11 mouse cellular contexts compared by ENCODE assay signal in the genomic region with DNA sequence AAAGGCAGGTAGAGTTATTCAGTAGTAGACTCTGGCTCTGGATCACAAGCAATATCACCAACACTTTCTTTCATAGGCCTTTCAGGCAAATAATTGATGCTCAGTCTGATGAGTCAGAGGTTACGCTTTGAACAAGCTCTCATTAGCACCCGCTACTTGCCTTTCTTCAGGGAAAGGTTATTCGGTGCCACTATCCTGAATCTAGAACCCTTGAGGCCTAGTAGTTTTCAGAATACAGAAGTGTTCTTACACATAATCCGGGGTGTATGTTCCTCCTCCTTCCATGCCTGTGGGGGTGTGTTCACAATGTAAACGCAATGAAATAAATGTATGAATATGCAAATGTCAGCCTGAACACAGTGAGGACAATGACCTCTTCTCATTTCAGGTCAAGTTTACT. TPM values are rescaled to one million over a fixed set of nuclear protein-coding genes. Genes with fewer than 3 reads are reported as not detected.
DNase-seq lines count a peak whose midpoint lies in the region; ATAC-seq lines count a peak whose summit lies in the region.
"Had no signal": no experiment of that assay in that cellular context is flagged by ENCODE, and none has a peak within 500 bp of the region (broad histone marks: within the 10 kb centered on the region; RNA-seq: fewer than 3 reads in every experiment).

No protein-coding gene starts in this region.

- no peak overlapping the region; the same call in 1 of the 2 replicates for H3K9ac ChIP-seq in heart, embryonic 13.5 days
- H3K9ac ChIP-seq in heart, embryonic 12.5 days = no peak overlapping the region
- H3K9ac ChIP-seq in lung, embryonic 15.5 days = 0 out of 2 replicates have a peak overlapping the region, but pooled peaks have one; percentile 19
- H3K9ac ChIP-seq in embryonic facial prominence, embryonic 14.5 days (ENCODE audit: low read depth, low read length) = no peak overlapping the region; the same call in 1 of the 2 replicates

- H3K36me3 ChIP-seq in heart, embryonic 13.5 days = no peaks in the 10 kb centered on the region
- no peaks in the 10 kb centered on the region for H3K36me3 ChIP-seq in heart, embryonic 12.5 days
- no peaks in the 10 kb centered on the region for H3K36me3 ChIP-seq in lung, embryonic 15.5 days
- no peaks in the 10 kb centered on the region for H3K36me3 ChIP-seq in embryonic facial prominence, embryonic 14.5 days (ENCODE audit: control insufficient read depth, insufficient read depth, low read length)
- no peaks in the 10 kb centered on the region for H3K36me3 ChIP-seq in splenic B cell, adult 2 months (ENCODE audit: control insufficient read depth, insufficient read depth, low read length, poor library complexity, severe bottlenecking)

- H3K4me3 ChIP-seq in heart, embryonic 13.5 days = peak overlapping the region; percentile 88
- H3K4me3 ChIP-seq in heart, embryonic 12.5 days = no peak overlapping the region
- H3K4me3 ChIP-seq in lung, embryonic 15.5 days = peak overlapping the region; percentile 1; the same call in 1 of the 2 replicates
- 0 out of 2 replicates have a peak overlapping the region, but pooled peaks have one; percentile 80 for H3K4me3 ChIP-seq in embryonic facial prominence, embryonic 14.5 days (ENCODE audit: low read depth, low read length)

- DNase-seq in lung, postnatal 10 days = no peak
- DNase-seq in embryonic facial prominence, embryonic 14.5 days (ENCODE audit: low spot score) = no peak
- DNase-seq in splenic B cell, adult 2 months (ENCODE audit: low read depth, low spot score) = peak; percentile 10
- DNase-seq in adrenal gland, adult 8-10 months = no peak
- DNase-seq in layer of hippocampus, adult 9-11 months = no peak
- DNase-seq: adrenal gland, adult 2 months; cerebellum, postnatal 14 days; right cerebral cortex, adult 18-20 months had no signal

- 0 out of 2 replicates have a peak overlapping the region, but pooled peaks have one; percentile 29 for H3K27ac ChIP-seq in heart, embryonic 13.5 days (replicated peaks)
- H3K27ac ChIP-seq in heart, embryonic 12.5 days (ENCODE audit: poor library complexity, severe bottlenecking) = no peak overlapping the region
- no peak overlapping the region for H3K27ac ChIP-seq in lung, embryonic 15.5 days
- no peak overlapping the region for H3K27ac ChIP-seq in embryonic facial prominence, embryonic 14.5 days (replicated peaks; ENCODE audit: low read depth, low read length)

- H3K4me2 ChIP-seq in heart, embryonic 13.5 days = peak overlapping the region; percentile 91
- no peak overlapping the region for H3K4me2 ChIP-seq in heart, embryonic 12.5 days
- peak overlapping the region; percentile 85 for H3K4me2 ChIP-seq in lung, embryonic 15.5 days
- H3K4me2 ChIP-seq in embryonic facial prominence, embryonic 14.5 days (ENCODE audit: low read depth, low read length) = peak overlapping the region; percentile 62

- 82% methylated on average over 5 of the region's 5 CpGs for WGBS in heart, embryonic 13.5 days
- WGBS in heart, embryonic 12.5 days = 87% methylated on average over 5 of the region's 5 CpGs
- WGBS in lung, embryonic 15.5 days = 81% methylated on average over 5 of the region's 5 CpGs
- 86% methylated on average over 5 of the region's 5 CpGs for WGBS in embryonic facial prominence, embryonic 14.5 days

- H3K9me3 ChIP-seq in heart, embryonic 13.5 days = no peaks in the 10 kb centered on the region
- H3K9me3 ChIP-seq in heart, embryonic 12.5 days (replicated peaks) = no peaks in the 10 kb centered on the region
- no peaks in the 10 kb centered on the region for H3K9me3 ChIP-seq in lung, embryonic 15.5 days
- no peaks in the 10 kb centered on the region for H3K9me3 ChIP-seq in embryonic facial prominence, embryonic 14.5 days (ENCODE audit: control insufficient read depth, low read length)

- H3K27me3 ChIP-seq in heart, embryonic 13.5 days (replicated peaks) = no peaks in the 10 kb centered on the region
- no peaks in the 10 kb centered on the region for H3K27me3 ChIP-seq in heart, embryonic 12.5 days (replicated peaks)
- no peaks in the 10 kb centered on the region for H3K27me3 ChIP-seq in lung, embryonic 15.5 days
- H3K27me3 ChIP-seq in embryonic facial prominence, embryonic 14.5 days (replicated peaks; ENCODE audit: control insufficient read depth, insufficient read depth, low read length) = no peaks in the 10 kb centered on the region
- H3K27me3 ChIP-seq in splenic B cell, adult 2 months (ENCODE audit: control insufficient read depth, insufficient read depth, low read length, poor library complexity, severe bottlenecking) = no peaks in the 10 kb centered on the region

- H3K4me1 ChIP-seq in heart, embryonic 13.5 days = peaks cover 18% of the 10 kb centered on the region
- H3K4me1 ChIP-seq in heart, embryonic 12.5 days (replicated peaks) = peaks cover 11% of the 10 kb centered on the region
- peaks cover 13% of the 10 kb centered on the region for H3K4me1 ChIP-seq in lung, embryonic 15.5 days
- H3K4me1 ChIP-seq in embryonic facial prominence, embryonic 14.5 days (ENCODE audit: control insufficient read depth, insufficient read depth, low read length) = peaks cover 5% of the 10 kb centered on the region

- no peak for ATAC-seq in heart, embryonic 13.5 days (ENCODE audit: extremely low read depth, insufficient number of reproducible peaks, low FRiP score, low TSS enrichment)
- no peak for ATAC-seq in heart, embryonic 12.5 days (ENCODE audit: insufficient number of reproducible peaks, low FRiP score)
- ATAC-seq in lung, embryonic 15.5 days (ENCODE audit: borderline replicate concordance, extremely low read depth, low FRiP score, low TSS enrichment) = no peak
- ATAC-seq in embryonic facial prominence, embryonic 14.5 days (ENCODE audit: low read depth) = no peak

RNA-seq across cellular contexts. Expression of a gene that starts 1.7 kb away (rescaled TPM):
- polyA plus RNA-seq in heart, embryonic 13.5 days (2015; fragmentation: Nextera tagmentation; extraction: Ambion mirVana) = 6.7 and 7.4 TPM in 2 replicates
- polyA plus RNA-seq in heart, embryonic 12.5 days (2016; fragmentation: Nextera tagmentation; extraction: Ambion mirVana) = 9.5 and 9.8 TPM in 2 replicates
- polyA plus RNA-seq in lung, embryonic 15.5 days (2015; fragmentation: Nextera tagmentation; extraction: Ambion mirVana) = 11.4 and 12.1 TPM in 2 replicates
- polyA plus RNA-seq in embryonic facial prominence, embryonic 14.5 days (2014; fragmentation: Nextera tagmentation; extraction: Ambion mirVana) = 10.0 and 10.8 TPM in 2 replicates
- 10 to 100 TPM; 17.1 to 32.5 (median 26.1) TPM for total RNA-seq in adrenal gland, adult 8-10 months (2022)

RNA-seq across cellular contexts. Expression of a gene that starts 16.9 kb away (rescaled TPM):
- polyA plus RNA-seq in heart, embryonic 13.5 days (2015; fragmentation: Nextera tagmentation; extraction: Ambion mirVana) = 0.19 and 0.32 TPM in 2 replicates
- 0.06 and 0.08 TPM in 2 replicates for polyA plus RNA-seq in heart, embryonic 12.5 days (2016; fragmentation: Nextera tagmentation; extraction: Ambion mirVana)
- 0.22 and 0.28 TPM in 2 replicates for polyA plus RNA-seq in lung, embryonic 15.5 days (2015; fragmentation: Nextera tagmentation; extraction: Ambion mirVana)
- 0.34 and 0.53 TPM in 2 replicates for polyA plus RNA-seq in embryonic facial prominence, embryonic 14.5 days (2014; fragmentation: Nextera tagmentation; extraction: Ambion mirVana)
- total RNA-seq in adrenal gland, adult 8-10 months (2022) = 1 to 10 TPM; 4.2 to 5.8 (median 5.0) TPM
